15 mouse cellular contexts compared by ENCODE assay signal in the genomic region with DNA sequence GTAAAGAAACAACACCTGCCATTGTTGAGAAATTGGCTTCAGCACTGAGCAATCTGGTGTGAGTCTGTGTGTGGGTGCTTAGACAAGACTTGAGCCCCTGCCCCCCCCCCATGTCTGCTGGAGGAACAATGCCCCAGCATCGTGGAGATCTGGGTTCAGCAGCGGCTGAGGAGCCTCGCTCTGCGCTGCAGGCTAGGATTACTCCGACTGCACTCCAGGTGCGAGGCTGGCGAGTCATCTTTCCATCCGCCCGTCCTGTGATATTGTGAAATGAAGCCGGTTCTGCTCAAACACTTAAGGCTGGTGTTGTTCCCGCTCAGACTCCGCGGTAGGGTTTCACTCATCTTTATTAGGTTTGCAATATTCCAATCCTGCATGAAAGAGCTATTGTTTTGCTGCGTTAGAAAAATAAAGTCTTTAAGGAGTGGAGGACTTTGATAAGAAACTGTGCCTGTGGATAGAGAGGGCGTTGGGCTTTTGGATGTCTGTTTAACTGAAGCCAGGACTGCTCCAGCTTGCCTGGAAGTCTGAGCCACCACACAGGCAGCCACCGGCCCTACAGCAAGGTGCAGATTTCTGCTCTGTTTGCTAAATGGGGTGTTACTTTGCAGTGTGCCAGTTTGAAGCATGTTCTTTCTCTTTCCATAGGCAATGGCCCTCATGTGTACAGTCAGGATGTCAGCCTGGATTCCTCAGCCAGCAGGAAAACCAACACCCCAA.
DNase-seq lines count a peak whose midpoint lies in the region; ATAC-seq and TF ChIP-seq lines count a peak whose summit lies in the region.
"Had no signal": no experiment of that assay in that cellular context is flagged by ENCODE, and none has a peak within 500 bp of the region (broad histone marks: within the 10 kb centered on the region; RNA-seq: fewer than 3 reads in every experiment).

No protein-coding gene starts in this region.

- H3K4me2 ChIP-seq in hindbrain, embryonic 14.5 days (replicated peaks), result no peak overlapping the region
- no peak overlapping the region for H3K4me2 ChIP-seq in lung, postnatal 0 days (replicated peaks; ENCODE audit: low read depth, low read length)
- 0 out of 2 replicates have a peak overlapping the region, but pooled peaks have one; percentile 8 for H3K4me2 ChIP-seq in stomach, embryonic 14.5 days (replicated peaks; ENCODE audit: low read depth, low read length)
- H3K4me2 ChIP-seq: liver, embryonic 12.5 days; neural tube, embryonic 13.5 days had no signal

- no peak for ATAC-seq in hindbrain, embryonic 14.5 days (ENCODE audit: low FRiP score)
- no peak for ATAC-seq in lung, postnatal 0 days
- peak; percentile 56 for ATAC-seq in stomach, embryonic 14.5 days (ENCODE audit: insufficient number of reproducible peaks, insufficient read depth, low FRiP score, low read depth)
- ATAC-seq: liver, embryonic 12.5 days had no signal

- H3K36me3 ChIP-seq in hindbrain, embryonic 10.5 days, result no peaks in the 10 kb centered on the region
- H3K36me3 ChIP-seq in hindbrain, embryonic 14.5 days (replicated peaks; ENCODE audit: control insufficient read depth, insufficient read depth), result no peaks in the 10 kb centered on the region
- no peaks in the 10 kb centered on the region for H3K36me3 ChIP-seq in lung, postnatal 0 days (ENCODE audit: insufficient read depth, low read length)
- H3K36me3 ChIP-seq in stomach, embryonic 14.5 days (ENCODE audit: control insufficient read depth, insufficient read depth, low read length), result no peaks in the 10 kb centered on the region
- H3K36me3 ChIP-seq: liver, embryonic 12.5 days; neural tube, embryonic 13.5 days had no signal

- 72% methylated on average over 16 of the region's 16 CpGs for WGBS in hindbrain, embryonic 10.5 days
- WGBS in hindbrain, embryonic 14.5 days, result 57% methylated on average over 16 of the region's 16 CpGs
- WGBS in lung, postnatal 0 days, result 35% methylated on average over 16 of the region's 16 CpGs
- 39% methylated on average over 16 of the region's 16 CpGs for WGBS in stomach, embryonic 14.5 days

- peaks cover 17% of the 10 kb centered on the region; the same call in 1 of the 2 replicates for H3K4me1 ChIP-seq in hindbrain, embryonic 10.5 days (replicated peaks)
- no peaks in the 10 kb centered on the region for H3K4me1 ChIP-seq in hindbrain, embryonic 14.5 days (replicated peaks; ENCODE audit: control insufficient read depth, insufficient read depth, low read length)
- H3K4me1 ChIP-seq in lung, postnatal 0 days (ENCODE audit: insufficient read depth, low read depth, low read length), result no peaks in the 10 kb centered on the region
- H3K4me1 ChIP-seq in stomach, embryonic 14.5 days (ENCODE audit: control insufficient read depth, insufficient read depth, low read length), result peaks cover 5% of the 10 kb centered on the region; the same call in 1 of the 2 replicates
- H3K4me1 ChIP-seq: liver, embryonic 12.5 days; megakaryocyte, embryonic 14.5 days; neural tube, embryonic 13.5 days had no signal

- intact Hi-C loops in gastrocnemius, postnatal 14 days (cut with DNase I; ENCODE audit: low total_unique reads), result no loop called here

- H3K9ac ChIP-seq in hindbrain, embryonic 14.5 days, result no peak overlapping the region
- H3K9ac ChIP-seq in lung, postnatal 0 days (replicated peaks; ENCODE audit: low read depth), result no peak overlapping the region
- no peak overlapping the region for H3K9ac ChIP-seq in stomach, embryonic 14.5 days (replicated peaks; ENCODE audit: low read depth, low read length)
- H3K9ac ChIP-seq: liver, embryonic 12.5 days; neural tube, embryonic 13.5 days had no signal

- peak; percentile 5 for DNase-seq in hindbrain, embryonic 10.5 days (ENCODE audit: low spot score)
- no peak for DNase-seq in hindbrain, embryonic 14.5 days (ENCODE audit: low spot score)
- peak; percentile 7 for DNase-seq in lung, postnatal 0 days (ENCODE audit: low spot score)
- DNase-seq in lung, postnatal 25 days (ENCODE audit: low spot score), result no peak
- DNase-seq in forelimb bud, embryonic 11.5 days (ENCODE audit: low read depth, low spot score), result peak; percentile 23
- no peak for DNase-seq in gastrocnemius, postnatal 14 days
- DNase-seq in cerebellum, adult 8-10 months, result no peak
- DNase-seq: heart, postnatal 10 days; kidney, adult 9 months; layer of hippocampus, postnatal 36 days; retina, postnatal 1 day had no signal

- TF ChIP-seq EP300 in lung, postnatal 0 days (IDR thresholded peaks at IDR 0.05), result no peak

- H3K4me3 ChIP-seq in hindbrain, embryonic 10.5 days, result no peak overlapping the region
- H3K4me3 ChIP-seq in hindbrain, embryonic 14.5 days (replicated peaks; ENCODE audit: low read length), result no peak overlapping the region
- no peak overlapping the region for H3K4me3 ChIP-seq in lung, postnatal 0 days (ENCODE audit: low read depth, low read length)
- no peak overlapping the region for H3K4me3 ChIP-seq in stomach, embryonic 14.5 days (ENCODE audit: low read depth, low read length)
- H3K4me3 ChIP-seq: liver, embryonic 12.5 days; neural tube, embryonic 13.5 days had no signal

- H3K27ac ChIP-seq in hindbrain, embryonic 10.5 days, result peak overlapping the region; percentile 59
- H3K27ac ChIP-seq in hindbrain, embryonic 14.5 days, result no peak overlapping the region; the same call in 1 of the 2 replicates
- no peak overlapping the region for H3K27ac ChIP-seq in lung, postnatal 0 days (ENCODE audit: low read length)
- no peak overlapping the region for H3K27ac ChIP-seq in stomach, embryonic 14.5 days (ENCODE audit: low read length)
- H3K27ac ChIP-seq: liver, embryonic 12.5 days; neural tube, embryonic 13.5 days had no signal

- no peak for TF ChIP-seq CTCF in lung, postnatal 0 days (IDR thresholded peaks at IDR 0.05)

- H3K9me3 ChIP-seq in hindbrain, embryonic 10.5 days, result no peaks in the 10 kb centered on the region
- H3K9me3 ChIP-seq in hindbrain, embryonic 14.5 days (ENCODE audit: control insufficient read depth, low read length), result no peaks in the 10 kb centered on the region
- H3K9me3 ChIP-seq in lung, postnatal 0 days (ENCODE audit: low read length), result no peaks in the 10 kb centered on the region
- H3K9me3 ChIP-seq in stomach, embryonic 14.5 days (ENCODE audit: control insufficient read depth, low read depth, low read length), result no peaks in the 10 kb centered on the region
- H3K9me3 ChIP-seq: liver, embryonic 12.5 days; neural tube, embryonic 13.5 days had no signal

- H3K27me3 ChIP-seq in hindbrain, embryonic 10.5 days (ENCODE audit: insufficient read depth, poor library complexity, severe bottlenecking), result no peaks in the 10 kb centered on the region
- H3K27me3 ChIP-seq in hindbrain, embryonic 14.5 days (ENCODE audit: control insufficient read depth, insufficient read depth, low read length), result no peaks in the 10 kb centered on the region
- no peaks in the 10 kb centered on the region for H3K27me3 ChIP-seq in lung, postnatal 0 days (replicated peaks; ENCODE audit: insufficient read depth, low read length)
- H3K27me3 ChIP-seq in stomach, embryonic 14.5 days (ENCODE audit: control insufficient read depth, insufficient read depth, low read length), result no peaks in the 10 kb centered on the region
- H3K27me3 ChIP-seq: liver, embryonic 12.5 days; megakaryocyte, embryonic 14.5 days; neural tube, embryonic 13.5 days had no signal

Comparison
In these comparisons a context has a peak if more than half of its experiments do, and no peak if none do; other contexts are left out.
1. DNase-seq: peak in hindbrain, embryonic 10.5 days (single experiment), lung, postnatal 0 days (single experiment) and forelimb bud, embryonic 11.5 days (single experiment); none in hindbrain, embryonic 14.5 days (single experiment), lung, postnatal 25 days (single experiment), gastrocnemius, postnatal 14 days (single experiment) and cerebellum, adult 8-10 months (single experiment).